Mouse (Mus musculus): ENCODE measurements at regions not wholly inside any gene's neighbourhood (a gene's known extent, or its start where the extent isn't known, plus 50 kb on each side); places are given as distances from the start of the nearest gene placed in this dataset.

- no peak for TF ChIP-seq CTCF (IDR thresholded peaks at IDR 0.05; ENCODE audit: borderline replicate concordance, control insufficient read depth, extremely low read depth, insufficient read depth, low read length, poor library complexity)
- no peak for TF ChIP-seq POLR2A (IDR thresholded peaks at IDR 0.05; ENCODE audit: control insufficient read depth, extremely low read depth, insufficient read depth, low read length, poor library complexity)
Observed at GRCm38 (mm10) chr2:166242786-166243521, 87.5 kb upstream of the Sulf2 start.

All from thymus, adult 2 months (tissue).